Mouse (Mus musculus) bone marrow macrophage, adult 2 months (primary cell): ENCODE data around the gene Garnl3. TPM values are rescaled to one million over a fixed set of nuclear protein-coding genes. Genes with fewer than 3 reads are reported as not detected.

Experiments
- H3K27ac ChIP-seq: 2 replicates; pipeline ENCODE4 v1.5.1; 2012; ENCODE audit warnings: low read depth, low read length; ENCODE audit not compliant: insufficient read depth
- H3K4me1 ChIP-seq: 2 replicates; pipeline ENCODE4 v1.6.1; 2012; ENCODE audit warnings: low read length; ENCODE audit not compliant: control insufficient read depth, insufficient read depth
- H3K4me3 ChIP-seq: 2 replicates; pipeline ENCODE4 v1.5.1; 2012; ENCODE audit warnings: mild to moderate bottlenecking, low read length, moderate library complexity; ENCODE audit not compliant: insufficient read depth
- CTCF ChIP-seq: IDR thresholded peaks from 2 replicates; pipeline ENCODE4 v1.5.1; 2012; ENCODE audit warnings: low read depth, mild to moderate bottlenecking, low read length, moderate library complexity
- POLR2A ChIP-seq: IDR thresholded peaks from 2 replicates; pipeline ENCODE4 v1.6.1; 2012; ENCODE audit warnings: mild to moderate bottlenecking, low read depth, low read length, borderline replicate concordance
- polyA plus RNA-seq: library from polyadenylated mRNA; stranded (reverse); fragments of >200 nt; gene quantifications from 2 replicates; pipeline ENCODE4 v1.2.4, GENCODE M21; 2012; ENCODE audit not compliant: missing spikeins, insufficient read depth, insufficient read length

Gene Garnl3
- 3.0 and 4.4 TPM in 2 replicates for polyA plus RNA-seq

DNA sequence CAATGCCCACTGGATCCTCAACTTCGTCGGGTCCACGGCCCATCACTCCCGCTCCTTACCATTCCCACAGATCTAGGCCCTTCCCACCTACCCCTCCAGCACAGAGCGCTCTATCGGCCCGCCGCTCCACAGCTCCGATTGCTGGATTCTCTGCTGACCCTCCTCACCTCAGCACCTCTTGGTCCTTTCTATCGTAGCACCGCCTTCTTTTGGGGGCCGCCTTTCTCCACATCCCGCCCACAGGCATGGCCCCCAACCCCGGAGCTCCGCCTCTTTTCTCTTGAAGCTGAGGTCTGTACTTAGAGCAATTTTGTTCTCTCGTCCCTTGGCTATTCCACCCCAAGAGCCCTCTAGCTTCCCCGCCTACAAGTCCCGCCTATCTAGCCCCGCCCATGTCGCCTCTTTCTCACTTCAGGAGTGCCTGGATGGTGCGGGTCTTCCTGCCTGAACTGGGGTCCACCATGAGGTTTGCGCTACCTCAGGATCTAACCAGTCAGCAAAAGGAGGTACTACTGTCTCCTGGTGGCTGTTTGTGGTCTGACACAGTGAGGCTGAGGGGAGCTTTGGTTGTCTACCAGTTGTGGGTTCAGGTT lies at the start of gene Garnl3:
Garnl3 (minus strand) TSS at position 155 of the 593 bp plus-strand sequence.
- Histone ChIP-seq H3K4me1 (peaks cover 8% of the 10 kb centered on the region), H3K27ac (no peak within 1 kb of the TSS), H3K4me3 (peak within 1 kb of the TSS; percentile 65)
- peak; percentile 29; the same call in 1 of the 2 replicates for TF ChIP-seq CTCF
- TF ChIP-seq POLR2A, result no peak

DNA sequence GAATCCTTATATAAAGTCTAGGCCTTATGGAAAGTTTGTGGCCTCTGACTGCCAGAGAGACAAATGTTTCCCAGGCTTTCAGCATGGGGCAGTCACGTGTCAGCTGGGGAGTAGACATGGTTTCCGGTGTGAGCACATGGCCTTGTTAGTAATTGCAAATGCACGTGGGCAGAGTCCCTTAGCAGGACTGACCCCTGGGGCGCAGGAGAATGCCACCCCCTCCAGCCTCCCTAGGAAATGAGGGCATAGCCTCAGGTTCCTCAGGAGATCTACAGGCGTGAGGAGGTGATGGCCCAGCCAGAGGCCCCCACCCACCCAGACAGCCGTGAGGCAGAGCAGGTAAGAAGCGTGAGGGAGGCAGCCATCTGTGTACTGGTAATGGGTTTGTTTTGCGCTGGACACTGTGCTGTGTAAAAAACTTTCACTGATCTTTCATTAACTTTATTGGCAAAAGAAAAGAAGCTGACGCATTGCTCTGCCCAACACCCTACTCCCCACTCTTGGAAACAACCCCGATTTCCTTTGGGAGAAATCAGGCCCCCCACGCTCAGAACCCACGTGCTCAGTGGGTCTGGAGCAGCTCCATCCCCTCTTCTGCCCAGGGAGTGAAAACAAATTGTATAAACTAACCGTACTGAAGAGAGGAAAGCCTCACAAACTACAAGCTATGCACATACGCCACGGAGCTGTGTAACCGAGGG lies 48.6 kb upstream of the Garnl3 start:
- Histone ChIP-seq H3K4me3 (no peak overlapping the region), H3K27ac (no peak overlapping the region), H3K4me1 (peaks cover 20% of the 10 kb centered on the region)
- TF ChIP-seq POLR2A, result no peak
- no peak for TF ChIP-seq CTCF

DNA sequence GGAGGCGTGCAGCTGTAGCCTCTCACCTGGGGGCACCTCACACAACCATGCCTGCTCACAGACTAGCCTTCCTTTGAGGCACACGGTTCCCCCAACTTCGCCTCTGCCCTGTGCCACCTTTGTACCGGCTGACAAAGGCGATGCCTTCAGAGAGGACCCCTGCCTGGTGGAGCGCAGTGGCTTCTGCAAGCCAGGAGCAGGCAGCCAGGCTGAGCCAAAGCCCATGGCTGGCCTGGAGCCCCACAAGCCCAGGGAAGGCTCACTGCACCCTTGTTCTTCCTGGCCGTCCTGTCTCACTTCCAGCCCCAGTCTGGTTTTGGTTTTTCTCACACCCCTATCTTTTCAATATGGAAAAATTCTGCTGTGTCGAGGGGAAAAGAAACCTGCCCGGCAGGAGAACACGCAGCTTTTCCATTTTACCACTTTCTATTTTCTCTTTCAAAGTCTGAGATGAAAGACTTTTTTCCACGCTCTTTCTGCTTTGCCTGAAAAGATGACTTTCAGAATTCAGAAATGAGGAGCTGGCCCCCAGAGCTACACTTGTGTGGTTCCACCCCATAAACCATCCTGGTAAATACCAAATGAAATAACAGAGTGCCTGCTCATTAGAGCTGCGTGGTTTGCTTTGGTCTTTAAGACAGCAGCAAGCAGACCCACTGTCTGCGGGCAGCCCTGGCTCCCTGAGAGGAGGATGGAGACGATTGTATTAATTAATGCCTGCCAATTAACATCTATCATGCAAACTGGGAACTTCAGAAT lies 47.9 kb upstream of the Garnl3 start:
- H3K27ac ChIP-seq, result no peak overlapping the region
- TF ChIP-seq CTCF (no peak), POLR2A (no peak)
- no peak overlapping the region for H3K4me3 ChIP-seq
- peaks cover 20% of the 10 kb centered on the region for H3K4me1 ChIP-seq

DNA sequence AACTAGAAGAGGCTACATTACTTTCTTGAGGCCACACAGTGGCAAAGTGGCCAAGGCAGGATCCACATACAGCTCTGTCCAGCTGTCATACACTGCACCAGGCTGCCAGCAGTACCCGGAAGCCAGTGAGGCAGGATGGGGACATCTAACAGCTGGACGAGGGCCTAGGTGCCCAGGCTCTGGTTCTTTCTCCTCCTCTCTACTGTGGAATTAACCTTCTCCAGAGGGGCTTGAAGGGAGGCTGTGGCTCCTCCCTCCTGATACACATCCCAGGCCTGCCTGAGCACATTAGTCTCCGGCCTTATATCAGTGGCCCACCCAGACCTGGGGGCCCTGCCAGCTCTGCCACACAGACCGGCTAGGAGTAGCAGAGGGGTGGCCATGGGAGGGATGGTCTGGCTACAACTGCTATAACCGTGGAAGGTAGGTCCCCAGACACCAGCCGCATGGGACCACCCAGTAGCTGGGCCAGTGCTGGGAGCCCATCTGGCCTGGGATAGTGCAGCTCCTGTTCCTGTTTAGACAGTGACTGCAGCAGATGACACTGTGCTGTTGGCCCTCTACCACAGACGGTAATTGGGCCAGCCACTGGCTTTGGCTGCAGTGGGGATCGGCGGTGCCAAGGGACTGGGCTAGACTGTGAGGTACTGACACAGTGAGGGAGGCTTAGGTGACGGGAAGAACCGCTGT lies 46.9 kb upstream of the Garnl3 start:
- Histone ChIP-seq H3K27ac (no peak overlapping the region), H3K4me1 (peaks cover 20% of the 10 kb centered on the region), H3K4me3 (no peak overlapping the region)
- TF ChIP-seq POLR2A (no peak), CTCF (no peak)

DNA sequence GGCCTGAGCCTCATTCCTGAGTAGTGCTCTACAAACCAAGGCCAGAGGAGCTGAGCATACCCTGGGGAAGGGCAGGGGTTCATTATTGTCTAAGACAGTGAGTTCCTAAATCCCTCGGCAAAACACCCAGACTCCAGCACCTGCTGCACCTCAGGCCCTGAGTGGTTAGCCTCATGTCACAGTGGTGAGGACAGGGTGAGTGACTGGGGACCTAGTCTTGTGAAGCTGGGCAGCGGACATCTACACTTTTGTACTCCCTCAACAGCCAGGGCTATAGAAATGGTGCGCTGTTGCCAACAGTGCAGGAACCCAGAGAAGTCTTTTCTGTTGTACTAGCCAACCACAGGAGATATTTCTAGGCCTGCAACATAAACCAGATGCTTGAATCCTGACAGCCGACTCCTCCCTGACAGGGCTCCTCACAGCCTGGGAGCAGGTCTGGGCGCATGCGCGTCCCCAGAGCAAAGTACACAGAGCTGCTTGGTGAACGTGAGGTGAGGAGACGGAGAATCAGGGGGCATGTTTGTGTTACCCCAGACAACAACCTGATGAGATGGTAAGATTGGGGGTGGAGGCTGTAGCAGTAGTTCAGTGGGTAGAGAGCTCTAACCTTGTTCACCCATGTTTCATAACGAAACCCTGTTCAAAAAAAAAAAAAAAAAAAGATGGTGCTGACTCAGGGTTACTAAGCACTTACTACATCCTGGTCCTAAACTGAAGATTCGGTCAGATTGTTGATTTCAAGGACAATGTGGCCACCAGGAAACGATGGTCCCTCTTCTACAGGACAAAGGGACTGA lies 46.2 kb upstream of the Garnl3 start:
- Histone ChIP-seq H3K4me1 (peaks cover 28% of the 10 kb centered on the region), H3K4me3 (no peak overlapping the region), H3K27ac (no peak overlapping the region)
- TF ChIP-seq POLR2A, result no peak

DNA sequence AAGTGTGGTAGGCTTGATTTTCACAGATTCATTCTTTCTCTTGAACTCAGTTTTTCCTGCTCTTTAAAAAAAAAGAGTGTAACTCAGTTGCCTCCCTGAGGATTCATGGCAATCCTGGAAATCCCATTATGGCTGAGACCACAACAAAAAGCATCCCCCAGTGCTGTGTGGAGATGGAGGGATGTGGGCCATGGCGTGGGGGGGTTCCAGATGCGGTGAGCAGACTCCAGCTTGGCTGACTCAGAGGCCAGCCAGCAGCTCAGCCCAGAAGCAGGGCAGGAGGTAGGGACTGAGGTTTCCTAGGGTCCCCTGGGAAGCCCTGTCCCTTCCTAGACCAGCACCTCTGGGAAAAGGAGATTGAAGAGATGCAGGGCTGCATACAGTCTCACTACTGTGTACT lies 45.5 kb upstream of the Garnl3 start:
- H3K4me3 ChIP-seq, result no peak overlapping the region
- peaks cover 28% of the 10 kb centered on the region for H3K4me1 ChIP-seq
- peak overlapping the region; percentile 19; the same call in 1 of the 2 replicates for H3K27ac ChIP-seq
- TF ChIP-seq POLR2A (no peak), CTCF (no peak)

DNA sequence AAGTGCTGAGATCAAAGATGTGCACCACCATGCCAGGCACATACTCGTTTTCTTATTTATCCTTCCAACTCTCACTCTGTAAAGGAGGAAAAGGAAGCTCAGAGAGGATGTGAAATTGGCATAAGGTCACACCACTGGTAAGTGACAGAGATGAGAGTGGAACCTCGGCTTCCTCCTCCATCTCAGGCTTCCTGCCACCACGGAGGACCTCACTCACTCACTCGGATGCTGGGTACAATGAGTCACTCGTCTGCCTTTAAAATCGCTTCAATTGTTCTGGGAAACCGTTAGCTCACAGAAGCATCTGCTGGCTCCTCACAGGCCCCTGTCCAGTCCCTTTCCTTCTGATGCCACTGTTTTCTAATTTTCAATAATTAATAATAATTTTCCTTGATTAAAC lies 45.1 kb upstream of the Garnl3 start:
- Histone ChIP-seq H3K4me3 (no peak overlapping the region), H3K27ac (no peak overlapping the region; the same call in 1 of the 2 replicates), H3K4me1 (peaks cover 28% of the 10 kb centered on the region)
- TF ChIP-seq CTCF, result no peak
- TF ChIP-seq POLR2A, result no peak

DNA sequence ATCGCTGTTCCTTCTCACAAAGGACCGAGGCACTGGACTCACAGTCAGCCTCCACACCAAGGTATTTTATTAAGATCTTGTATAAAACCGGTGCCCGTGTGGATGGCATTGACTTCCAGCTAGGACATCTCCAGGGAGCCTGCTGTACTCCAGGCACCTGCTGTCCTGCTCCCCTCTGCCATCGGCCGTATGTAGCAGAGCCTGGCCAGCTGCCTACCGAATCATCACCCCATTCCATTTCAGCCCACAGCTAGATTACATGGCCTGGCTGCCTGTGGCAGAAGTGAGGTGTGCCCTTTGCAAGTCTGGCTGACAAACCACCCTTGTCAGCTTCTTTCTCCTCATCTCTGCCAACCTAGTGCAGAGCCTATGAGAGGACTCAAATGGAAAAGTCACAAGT lies 42.2 kb upstream of the Garnl3 start:
- TF ChIP-seq POLR2A, result no peak
- no peak for TF ChIP-seq CTCF
- Histone ChIP-seq H3K27ac (no peak overlapping the region), H3K4me3 (no peak overlapping the region), H3K4me1 (peaks cover 28% of the 10 kb centered on the region)

DNA sequence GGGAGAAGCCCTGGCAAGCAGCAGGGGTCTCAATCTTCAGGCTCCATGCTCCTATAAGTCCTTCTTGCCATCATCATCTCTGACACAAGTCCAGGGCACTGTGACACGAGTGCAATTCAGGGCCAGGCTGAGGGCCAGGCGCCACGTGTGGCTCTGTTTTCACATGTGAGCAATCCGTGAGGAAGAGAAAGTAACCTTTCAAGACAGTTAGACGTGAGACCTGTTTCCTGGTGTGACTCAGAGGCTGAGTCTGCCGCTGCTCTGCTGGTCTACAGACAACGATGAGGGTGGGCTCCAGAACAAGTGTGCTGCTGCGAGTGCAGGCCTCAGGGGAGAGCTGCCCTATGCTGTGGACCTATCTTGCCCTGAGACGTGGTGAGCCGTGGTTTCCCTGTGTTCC lies 41.7 kb upstream of the Garnl3 start:
- H3K4me1 ChIP-seq, result peaks cover 26% of the 10 kb centered on the region
- TF ChIP-seq CTCF, result no peak
- TF ChIP-seq POLR2A, result no peak
- no peak overlapping the region for H3K27ac ChIP-seq
- no peak overlapping the region for H3K4me3 ChIP-seq
